Mouse (Mus musculus) hindbrain, postnatal 0 days (tissue): ENCODE measurements around the gene Ntf3. TPM values are rescaled to one million over a fixed set of nuclear protein-coding genes. Genes with fewer than 3 reads are reported as not detected.

Experiments used
- ATAC-seq: fragments of 200-750 bp; cut with Nextera tagmentation; 2 replicates; pipeline ENCODE4 v1.8.0; 2017; ENCODE audit warnings: mild to moderate bottlenecking, moderate TSS enrichment, moderate library complexity
- DNase-seq: peaks from one replicate; pipeline ENCODE4 v3.0.0-alpha.2; 2015; ENCODE audit warnings: low spot score
- H3K27ac ChIP-seq: fragments of 300-500 bp; sonication (generic); 2 replicates; pipeline ENCODE4 v1.5.1; 2014; ENCODE audit warnings: mild to moderate bottlenecking
- H3K27me3 ChIP-seq: fragments of 300-500 bp; sonication (generic); 2 replicates; pipeline ENCODE4 v1.6.1; 2014; ENCODE audit warnings: low read length, mixed read lengths; ENCODE audit not compliant: insufficient read depth
- H3K36me3 ChIP-seq: fragments of 300-500 bp; sonication (generic); 2 replicates; pipeline ENCODE4 v1.6.1; 2014; ENCODE audit warnings: low read length, mixed read lengths; ENCODE audit not compliant: insufficient read depth
- H3K4me1 ChIP-seq: fragments of 300-500 bp; sonication (generic); 2 replicates; pipeline ENCODE4 v1.6.1; 2014; ENCODE audit warnings: antibody characterized with exemption, low read length, mixed read lengths; ENCODE audit not compliant: insufficient read depth
- H3K4me2 ChIP-seq: fragments of 300-500 bp; sonication (generic); 2 replicates; pipeline ENCODE4 v1.6.1; 2014; ENCODE audit warnings: low read depth, mild to moderate bottlenecking, low read length, moderate library complexity, mixed read lengths
- H3K4me3 ChIP-seq: fragments of 300-500 bp; sonication (generic); 2 replicates; pipeline ENCODE4 v1.5.1; 2014; ENCODE audit warnings: low read length
- H3K9ac ChIP-seq: fragments of 300-500 bp; sonication (generic); replicated peaks from 2 replicates; pipeline ENCODE4 v1.6.1; 2014; ENCODE audit warnings: mild to moderate bottlenecking, low read length, moderate library complexity, mixed read lengths
- H3K9me3 ChIP-seq: fragments of 300-500 bp; sonication (generic); 2 replicates; pipeline ENCODE4 v1.6.1; 2016; ENCODE audit warnings: low read length, mixed read lengths
- CTCF ChIP-seq: IDR thresholded peaks from 2 replicates; pipeline ENCODE4 v1.5.1; 2016; ENCODE audit warnings: antibody characterized with exemption, control low read depth, low read depth
- WGBS: fragments of 180-500 bp; shearing (Covaris S2); extraction: QIAGEN DNeasy Blood & Tissue Kit; methylation state at CpG from one replicate; pipeline ENCODE4 v1.1.7; 2014; 5-methylcytosine and 5-hydroxymethylcytosine counted together
- polyA plus RNA-seq: library from polyadenylated mRNA; unstranded; fragments of >200 nt; fragmentation: Nextera tagmentation; extraction: Ambion mirVana; gene quantifications from 2 replicates; pipeline ENCODE4 v1.2.1, GENCODE M21; 2015
- total RNA-seq: library from RNA; depleted of rRNA; stranded (reverse); fragments of >200 nt; gene quantifications from 2 replicates; pipeline ENCODE4 v1.2.3, GENCODE M21; 2014; rRNA removed

Gene Ntf3
- 6.7 and 8.9 TPM in 2 replicates for total RNA-seq
- polyA plus RNA-seq, result 7.9 and 9.1 TPM in 2 replicates

- peak within 1 kb of the TSS; percentile 64 for H3K4me2 ChIP-seq
- peak within 1 kb of the TSS; percentile 28 for H3K4me3 ChIP-seq
- WGBS, result 1% methylated on average over 27 of the region's 27 CpGs
- no peak for TF ChIP-seq CTCF
- no peak within 1 kb of the TSS for H3K27ac ChIP-seq
- H3K36me3 ChIP-seq, result no peaks in the 10 kb centered on the region
- DNase-seq (no peak), ATAC-seq (no peak)
- H3K9me3 ChIP-seq, result no peaks in the 10 kb centered on the region
- H3K27me3 ChIP-seq, result peaks cover 38% of the 10 kb centered on the region
- H3K9ac ChIP-seq, result peak within 1 kb of the TSS; percentile 33; the same call in 1 of the 2 replicates
- H3K4me1 ChIP-seq, result peaks cover 20% of the 10 kb centered on the region
Measured at GRCm38 (mm10) chr6:126166548-126167207, at the start of gene Ntf3. Ntf3 (minus strand) TSS chr6:126166910.

- TF ChIP-seq CTCF, result no peak
- Histone ChIP-seq H3K4me2 (no peak overlapping the region), H3K9me3 (no peaks in the 10 kb centered on the region), H3K9ac (no peak overlapping the region), H3K4me1 (no peaks in the 10 kb centered on the region), H3K4me3 (no peak overlapping the region), H3K27ac (no peak overlapping the region), H3K27me3 (no peaks in the 10 kb centered on the region), H3K36me3 (no peaks in the 10 kb centered on the region)
- WGBS, result 77% methylated on average over 5 of the region's 5 CpGs
- DNase-seq, result no peak
- no peak for ATAC-seq
Measured at GRCm38 (mm10) chr6:126213330-126213729, 46.6 kb upstream of the Ntf3 start.

GRCm38 (mm10) chr6:126203366-126203765 lies 36.7 kb upstream of the Ntf3 start:
- ATAC-seq (peak; percentile 18; the same call in 1 of the 2 replicates), DNase-seq (no peak)
- no peak overlapping the region for H3K4me3 ChIP-seq
- no peak overlapping the region for H3K4me2 ChIP-seq
- no peak for TF ChIP-seq CTCF
- no peaks in the 10 kb centered on the region for H3K36me3 ChIP-seq
- no peaks in the 10 kb centered on the region for H3K4me1 ChIP-seq
- 74% methylated on average over 4 of the region's 4 CpGs for WGBS
- no peaks in the 10 kb centered on the region for H3K9me3 ChIP-seq
- H3K27ac ChIP-seq, result no peak overlapping the region
- H3K9ac ChIP-seq, result no peak overlapping the region
- no peaks in the 10 kb centered on the region for H3K27me3 ChIP-seq

GRCm38 (mm10) chr6:126202959-126203358 lies 36.2 kb upstream of the Ntf3 start:
- Histone ChIP-seq H3K9ac (no peak overlapping the region), H3K36me3 (no peaks in the 10 kb centered on the region), H3K27me3 (no peaks in the 10 kb centered on the region), H3K4me3 (no peak overlapping the region), H3K27ac (no peak overlapping the region), H3K9me3 (no peaks in the 10 kb centered on the region), H3K4me1 (no peaks in the 10 kb centered on the region), H3K4me2 (no peak overlapping the region)
- whole genome bisulfite sequencing, result 63% methylated on average over 7 of the region's 7 CpGs
- ATAC-seq (peak; percentile 76), DNase-seq (peak; percentile 46)
- no peak for TF ChIP-seq CTCF

GRCm38 (mm10) chr6:126201721-126202120 lies 35.0 kb upstream of the Ntf3 start:
- Histone ChIP-seq H3K27me3 (no peaks in the 10 kb centered on the region), H3K9ac (no peak overlapping the region)

GRCm38 (mm10) chr6:126199916-126200315 lies 33.2 kb upstream of the Ntf3 start:
- ATAC-seq (no peak), DNase-seq (peak; percentile 27)
- H3K27ac ChIP-seq, result no peak overlapping the region
- H3K9me3 ChIP-seq, result no peaks in the 10 kb centered on the region
- H3K36me3 ChIP-seq, result no peaks in the 10 kb centered on the region
- 65% methylated on average over 2 of the region's 2 CpGs for WGBS
- H3K27me3 ChIP-seq, result no peaks in the 10 kb centered on the region
- TF ChIP-seq CTCF, result no peak
- no peak overlapping the region for H3K9ac ChIP-seq
- no peaks in the 10 kb centered on the region for H3K4me1 ChIP-seq
- H3K4me3 ChIP-seq, result no peak overlapping the region
- H3K4me2 ChIP-seq, result no peak overlapping the region

More at GRCm38 (mm10) chr6:126201721-126202120, 35.0 kb upstream of the Ntf3 start:
- Histone ChIP-seq H3K9me3 (no peaks in the 10 kb centered on the region), H3K36me3 (no peaks in the 10 kb centered on the region), H3K4me3 (no peak overlapping the region), H3K4me2 (no peak overlapping the region), H3K27ac (no peak overlapping the region), H3K4me1 (no peaks in the 10 kb centered on the region)
- no peak for DNase-seq
- WGBS, result 76% methylated on average over 2 of the region's 2 CpGs
- TF ChIP-seq CTCF, result no peak
- no peak for ATAC-seq

GRCm38 (mm10) chr6:126194760-126195159 lies 28.1 kb upstream of the Ntf3 start:
- H3K36me3 ChIP-seq, result no peaks in the 10 kb centered on the region
- no peak overlapping the region for H3K27ac ChIP-seq
- H3K4me3 ChIP-seq, result no peak overlapping the region
- 67% methylated on average over 4 of the region's 4 CpGs for WGBS
- no peak overlapping the region for H3K9ac ChIP-seq
- no peaks in the 10 kb centered on the region for H3K27me3 ChIP-seq
- ATAC-seq, result no peak
- H3K4me2 ChIP-seq, result no peak overlapping the region
- H3K4me1 ChIP-seq, result no peaks in the 10 kb centered on the region
- no peaks in the 10 kb centered on the region for H3K9me3 ChIP-seq
- no peak for DNase-seq
- TF ChIP-seq CTCF, result no peak
